Mouse (Mus musculus) embryo, embryonic 10.5 days (tissue): Measurements from ENCODE around the gene Runx1.

ENCODE experiments used
- DNase-seq: peaks from one replicate; pipeline ENCODE4 v3.0.0-alpha.2; 2015; ENCODE audit warnings: low spot score

The Runx1 gene

DNA sequence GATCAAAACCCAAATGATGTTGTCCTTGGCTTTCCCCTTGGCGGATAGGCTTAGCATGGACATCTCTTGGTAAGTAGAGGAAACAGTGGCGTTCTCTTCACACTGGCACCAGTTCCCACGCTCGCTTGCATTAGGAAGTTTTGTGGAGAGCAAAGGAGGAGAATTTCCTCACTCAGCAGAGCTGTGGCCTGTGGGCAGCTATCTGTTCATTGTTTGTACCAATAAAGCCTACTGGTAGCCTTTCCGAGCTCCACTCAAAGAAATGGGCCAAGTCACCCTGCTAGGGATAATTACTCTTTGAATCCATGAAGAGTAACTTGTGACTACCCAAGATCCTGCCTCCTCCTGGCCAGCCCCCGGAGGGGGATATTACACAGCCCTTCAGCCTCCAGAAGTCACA is 734 bp upstream of the Runx1 start:
- DNase-seq, result no peak

DNA sequence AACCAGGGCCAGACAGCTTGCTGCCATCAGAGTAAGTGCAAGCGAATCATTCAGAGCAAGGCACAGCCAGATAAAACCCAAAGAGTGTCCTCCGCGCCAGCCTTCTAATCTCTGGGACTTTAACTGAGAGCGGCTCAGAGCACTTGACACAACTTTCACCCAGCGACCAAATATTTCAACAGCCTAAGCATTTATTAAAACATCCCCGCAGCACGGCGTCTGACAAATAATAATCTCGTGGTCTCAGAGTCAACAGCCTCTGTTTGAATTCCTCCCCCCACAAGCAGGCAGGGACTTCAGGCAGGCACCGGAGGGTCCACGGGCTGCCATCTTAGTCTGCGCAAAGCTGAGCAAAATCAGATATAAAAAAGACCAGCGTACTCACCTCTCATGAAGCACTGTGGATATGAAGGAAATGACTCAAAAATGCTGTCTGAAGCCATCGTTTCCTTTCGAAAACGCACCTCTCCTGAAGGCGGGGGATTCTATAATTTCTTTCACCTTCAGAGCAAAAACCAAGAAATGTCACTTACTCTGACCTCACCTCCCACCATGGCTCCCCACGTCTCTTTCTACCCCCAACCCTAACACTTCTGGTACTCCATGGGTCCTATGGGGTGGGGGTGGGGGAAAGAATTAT is 625 bp downstream of the Runx1 start:
- no peak for DNase-seq

DNA sequence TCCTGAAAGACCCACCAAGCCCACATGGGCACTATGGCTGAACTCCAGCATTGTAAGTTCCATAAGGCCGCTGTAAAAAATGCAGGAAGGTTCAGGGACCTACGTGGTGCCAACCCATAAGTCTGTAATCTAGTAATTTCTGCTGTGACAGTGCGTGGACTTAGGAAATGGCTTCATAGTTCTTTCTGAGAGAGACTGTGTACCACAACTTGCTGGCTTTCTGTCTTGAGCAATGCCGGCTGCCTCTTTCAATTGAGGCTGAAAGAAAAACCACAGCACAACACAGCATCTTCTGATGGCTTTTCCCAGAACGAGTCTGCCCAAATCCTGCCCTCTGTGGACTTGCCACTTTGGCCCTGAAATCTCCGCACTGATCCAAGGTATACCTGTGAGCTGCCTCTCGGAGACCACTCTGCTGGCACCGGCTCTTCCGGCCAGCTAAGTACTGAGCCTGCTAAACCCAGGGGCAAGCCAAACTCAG is 1.2 kb downstream of the Runx1 start:
- no peak for DNase-seq

DNA sequence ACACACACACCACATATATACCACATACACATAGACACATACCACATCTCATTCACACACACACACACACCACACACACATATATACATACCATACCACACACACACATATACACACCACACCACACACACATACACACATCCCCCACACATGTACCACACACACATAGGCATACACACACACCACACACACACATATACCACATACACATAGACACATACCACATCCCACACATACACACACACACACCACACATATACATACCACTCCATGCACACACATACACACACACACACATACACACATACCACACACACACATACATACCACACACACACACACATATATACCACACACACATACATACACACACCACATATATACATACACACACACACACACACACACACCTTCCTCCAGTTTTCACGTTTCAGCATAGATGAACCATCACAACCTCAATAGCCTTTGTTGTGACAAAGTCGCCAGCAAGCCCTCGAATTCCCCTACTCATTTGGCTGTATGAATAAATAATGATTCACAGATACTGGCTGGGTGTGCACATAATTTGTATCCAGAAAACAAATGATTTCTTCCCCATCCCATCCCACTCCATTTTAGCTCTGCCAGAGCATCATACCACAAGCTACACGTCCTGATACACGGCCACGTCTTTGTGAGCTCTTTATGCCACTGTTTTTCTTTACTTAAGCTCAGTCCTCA is 1.8 kb downstream of the Runx1 start:
- no peak for DNase-seq

DNA sequence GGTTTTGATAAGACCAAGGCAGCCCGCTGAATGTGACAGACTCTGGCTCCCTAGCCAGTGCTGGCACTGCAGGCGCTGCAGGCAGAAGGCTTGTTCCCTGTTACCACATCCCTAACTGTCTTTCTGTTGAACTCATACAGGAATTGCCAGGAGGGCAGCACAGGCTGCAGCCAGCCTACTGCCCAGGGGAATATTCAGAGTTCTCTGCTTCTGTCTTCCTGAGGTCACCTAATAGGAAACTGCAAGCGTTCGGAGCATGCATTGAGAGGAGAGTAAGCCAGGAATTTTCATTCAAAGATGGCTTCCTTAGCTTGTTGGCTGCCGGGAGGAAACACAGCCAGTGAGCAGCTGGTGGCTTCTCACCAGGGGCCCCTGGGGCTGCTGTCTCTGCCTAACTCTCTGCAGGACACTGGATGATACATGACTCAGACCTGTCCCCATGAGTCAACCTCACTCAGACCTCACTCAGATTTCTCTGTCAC is 2.5 kb downstream of the Runx1 start:
- DNase-seq, result no peak

DNA sequence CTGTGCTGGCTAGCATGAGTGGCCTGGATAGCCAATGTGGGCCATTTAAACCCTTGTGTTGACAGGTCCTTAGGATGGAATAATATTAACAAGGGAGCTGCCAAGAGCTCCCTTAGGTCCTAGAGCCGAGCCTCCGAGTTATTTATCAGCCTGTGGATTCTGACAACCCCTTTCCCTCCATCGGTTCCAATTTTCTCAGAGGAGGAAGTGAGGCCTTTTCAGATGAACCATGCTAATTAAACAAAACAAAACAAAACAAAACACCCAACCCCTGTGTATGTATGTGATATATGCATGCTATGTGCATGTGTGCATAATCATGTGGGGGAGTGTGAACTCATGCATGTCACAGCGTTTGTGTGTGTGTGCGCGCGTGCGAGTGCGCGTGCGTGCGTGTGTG is 3.3 kb downstream of the Runx1 start:
- DNase-seq, result no peak

DNA sequence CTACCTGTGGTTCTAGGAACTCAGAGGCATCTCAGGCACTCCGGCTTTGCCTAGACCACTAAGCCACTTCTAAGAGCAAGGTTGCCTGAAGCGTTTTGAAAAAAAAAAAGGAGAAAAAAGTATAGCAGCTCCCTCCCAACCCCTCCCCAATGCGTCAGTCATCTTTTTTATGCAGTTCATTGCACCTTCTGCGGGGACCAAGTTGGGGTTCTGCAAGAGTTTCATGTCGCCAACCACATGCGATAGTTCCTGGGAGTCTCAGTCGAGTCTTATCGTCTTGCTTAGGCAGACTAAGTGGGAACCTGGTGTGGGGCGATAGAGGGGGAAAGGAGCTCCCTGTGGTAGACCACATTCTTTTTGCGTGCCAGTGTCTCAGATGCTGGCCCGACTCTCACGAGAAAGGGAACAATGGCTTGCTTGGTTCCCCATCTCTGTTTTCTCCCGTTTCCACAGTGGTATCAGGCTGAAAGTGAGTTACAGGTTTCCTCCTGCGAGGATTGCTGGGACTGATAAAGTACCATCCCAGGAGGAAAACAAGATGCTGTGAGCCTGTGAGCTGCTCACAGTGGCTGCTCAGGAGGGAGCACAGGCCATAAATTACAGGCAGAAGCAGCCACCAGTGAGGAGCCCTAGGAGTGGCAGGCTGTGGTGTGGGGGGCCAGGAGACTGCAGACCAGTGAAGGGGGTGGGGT is 3.9 kb downstream of the Runx1 start:
- DNase-seq, result no peak

DNA sequence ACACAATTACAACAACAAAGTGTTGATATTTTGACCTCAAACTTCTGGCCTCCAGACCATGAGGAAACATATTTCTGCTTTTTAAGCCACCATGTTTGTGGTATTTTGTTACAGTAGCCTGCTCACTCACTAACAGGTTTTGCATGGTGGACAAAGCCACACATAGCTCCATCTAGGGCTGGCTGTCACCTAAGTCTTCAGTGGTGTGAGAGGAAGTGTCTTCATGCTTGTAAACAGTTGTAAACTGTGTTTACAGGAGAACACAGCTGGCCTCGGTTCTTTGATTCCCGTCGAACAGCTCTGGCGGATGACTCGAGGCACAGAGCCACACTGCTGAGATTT is 4.4 kb downstream of the Runx1 start:
- DNase-seq, result no peak

DNA sequence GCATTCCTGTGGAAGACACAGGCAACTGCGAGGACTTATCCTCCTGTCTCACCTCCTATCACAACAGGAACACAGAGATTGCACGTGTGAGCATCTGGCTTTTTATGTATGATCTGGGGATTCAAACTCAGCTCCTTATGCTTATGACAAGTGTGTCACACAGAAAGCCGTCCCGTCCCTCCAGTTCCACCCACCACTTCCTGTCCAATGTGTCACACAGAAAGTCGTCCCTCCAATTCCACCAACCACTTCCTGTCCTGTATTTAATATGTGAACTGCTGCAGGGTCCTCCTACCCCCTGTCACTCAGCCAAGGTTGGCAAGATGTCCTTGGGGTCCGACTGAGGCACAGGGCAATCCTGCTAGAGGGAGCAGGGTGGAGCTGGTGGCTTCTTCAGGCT is 5.5 kb downstream of the Runx1 start:
- no peak for DNase-seq

DNA sequence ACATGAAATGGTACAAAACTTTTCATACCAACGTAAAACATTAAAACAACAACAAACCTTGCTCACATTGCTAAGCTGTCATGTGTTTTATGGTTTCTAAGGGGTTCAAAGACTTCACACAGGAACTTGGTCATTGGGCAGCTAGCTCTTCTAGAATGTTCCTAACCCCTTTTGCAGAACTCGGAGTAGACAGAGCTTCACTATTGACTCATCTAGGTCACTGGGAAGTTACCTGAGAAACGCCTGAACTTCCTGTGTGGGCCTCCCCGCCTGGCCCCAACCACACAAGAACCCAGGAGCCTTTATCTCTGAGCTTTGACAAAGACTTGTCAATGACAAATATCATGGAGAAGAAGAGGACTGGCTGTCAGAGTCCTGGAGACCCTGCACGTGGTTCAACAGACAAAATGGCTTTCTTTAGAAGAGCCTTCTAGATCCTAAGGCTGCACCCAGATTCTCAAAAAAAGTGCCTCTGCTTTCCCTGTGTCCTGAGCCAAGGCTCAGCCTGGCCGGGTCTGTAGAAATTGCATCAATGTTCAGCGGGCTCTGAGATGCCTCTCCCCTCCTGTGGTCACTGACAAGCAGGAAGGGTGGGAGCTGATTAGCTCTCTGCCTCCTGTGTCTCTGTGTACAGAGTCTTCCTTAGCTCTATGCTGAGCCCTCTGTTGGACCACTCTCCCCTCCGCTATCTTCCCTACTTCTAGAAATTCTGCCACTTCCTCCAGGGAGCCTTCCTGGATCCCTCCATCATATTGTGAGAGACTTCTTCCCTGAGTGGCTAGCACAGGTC is 7.3 kb downstream of the Runx1 start:
- DNase-seq, result no peak

DNA sequence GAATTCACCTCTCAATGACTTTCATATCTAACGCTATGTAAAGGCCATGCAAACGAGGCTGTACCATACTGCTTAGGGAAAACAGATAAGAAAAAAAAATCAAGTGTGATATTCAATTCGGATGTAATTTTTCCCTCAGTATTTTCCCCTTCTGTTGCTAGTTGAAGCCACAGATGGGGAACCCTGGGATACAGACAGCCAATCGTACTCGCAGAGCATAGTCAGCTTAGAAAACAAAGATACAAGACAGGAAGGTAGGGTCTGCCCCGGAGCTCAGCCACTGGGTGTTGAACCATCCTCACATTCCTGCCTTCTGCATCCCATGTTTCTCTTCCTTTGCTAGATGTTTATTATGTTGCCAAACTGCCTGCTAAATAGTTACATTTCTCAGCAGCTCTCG is 9.9 kb downstream of the Runx1 start:
- no peak for DNase-seq

DNA sequence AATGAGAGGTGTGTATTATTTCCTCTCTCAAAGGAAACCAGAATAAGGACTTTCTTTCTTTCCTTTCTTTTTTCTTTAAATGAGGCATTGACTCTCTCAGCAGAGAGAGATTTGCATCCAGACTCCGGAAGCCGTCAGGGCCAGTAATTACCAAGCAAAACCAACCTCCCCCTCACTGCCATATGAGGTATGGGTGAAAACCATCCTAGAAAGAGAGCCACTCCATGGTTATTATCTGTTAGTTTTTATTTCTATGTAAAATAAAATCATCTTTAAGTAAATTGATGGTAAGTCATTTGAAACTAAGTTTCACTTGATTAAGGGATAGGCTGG is 10.8 kb downstream of the Runx1 start:
- DNase-seq, result no peak

DNA sequence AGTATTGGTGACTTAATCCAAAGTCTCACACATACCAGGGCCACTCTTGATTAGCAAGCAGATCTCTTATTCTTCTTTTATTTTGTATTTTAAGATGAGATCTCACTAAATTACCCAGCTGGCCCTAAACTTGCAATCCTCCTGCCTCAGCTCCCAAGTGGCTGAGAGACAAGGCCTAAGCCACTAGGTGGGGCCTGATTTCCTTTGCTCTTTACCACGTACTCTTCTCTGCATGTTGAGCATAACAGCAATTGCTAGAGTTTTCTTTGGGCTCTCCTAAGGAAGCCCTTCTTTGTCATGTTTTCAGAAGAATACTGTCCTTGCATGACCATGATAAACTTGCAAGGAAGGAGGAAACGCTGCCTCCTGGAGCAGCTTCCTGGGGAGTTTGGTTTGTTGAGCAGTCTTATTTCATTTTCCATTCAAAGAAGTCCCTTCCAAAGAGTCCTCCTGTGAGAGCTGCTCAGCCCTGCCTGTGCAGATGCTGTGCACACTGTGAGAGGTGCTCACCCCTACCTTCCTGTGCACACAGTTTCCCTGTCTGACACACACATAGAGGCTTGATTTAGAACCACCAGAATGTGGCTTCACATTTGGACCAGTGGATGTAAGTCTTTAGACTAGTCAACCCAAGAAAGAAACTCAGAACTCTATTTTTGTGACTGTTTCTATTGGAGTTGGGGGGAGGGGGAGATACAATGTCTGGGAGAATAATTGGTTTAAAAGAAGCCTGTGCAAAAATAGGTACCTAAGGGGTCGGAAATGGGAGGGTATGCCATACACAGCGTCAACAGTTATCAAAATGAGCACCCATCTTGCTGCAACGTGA is 11.4 kb downstream of the Runx1 start:
- no peak for DNase-seq

DNA sequence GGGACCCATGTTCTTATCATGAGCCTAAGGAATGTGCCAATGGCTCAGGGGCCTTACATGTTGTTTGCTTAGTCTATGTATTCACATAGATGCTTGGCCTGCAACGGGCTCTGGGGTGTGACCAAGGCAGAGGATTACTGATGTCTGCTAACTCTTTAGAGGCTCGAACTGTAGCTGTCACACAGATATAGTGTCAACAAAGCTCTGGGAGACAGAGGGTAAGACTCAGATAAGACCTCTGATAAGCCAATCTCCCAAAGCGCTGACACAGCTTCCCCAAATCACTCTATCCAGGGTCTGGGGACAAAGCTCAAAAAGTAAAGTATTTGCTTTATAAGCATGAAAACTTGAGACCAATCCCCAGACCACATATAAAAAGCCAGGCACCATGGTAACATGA is 13.5 kb downstream of the Runx1 start:
- DNase-seq, result no peak

DNA sequence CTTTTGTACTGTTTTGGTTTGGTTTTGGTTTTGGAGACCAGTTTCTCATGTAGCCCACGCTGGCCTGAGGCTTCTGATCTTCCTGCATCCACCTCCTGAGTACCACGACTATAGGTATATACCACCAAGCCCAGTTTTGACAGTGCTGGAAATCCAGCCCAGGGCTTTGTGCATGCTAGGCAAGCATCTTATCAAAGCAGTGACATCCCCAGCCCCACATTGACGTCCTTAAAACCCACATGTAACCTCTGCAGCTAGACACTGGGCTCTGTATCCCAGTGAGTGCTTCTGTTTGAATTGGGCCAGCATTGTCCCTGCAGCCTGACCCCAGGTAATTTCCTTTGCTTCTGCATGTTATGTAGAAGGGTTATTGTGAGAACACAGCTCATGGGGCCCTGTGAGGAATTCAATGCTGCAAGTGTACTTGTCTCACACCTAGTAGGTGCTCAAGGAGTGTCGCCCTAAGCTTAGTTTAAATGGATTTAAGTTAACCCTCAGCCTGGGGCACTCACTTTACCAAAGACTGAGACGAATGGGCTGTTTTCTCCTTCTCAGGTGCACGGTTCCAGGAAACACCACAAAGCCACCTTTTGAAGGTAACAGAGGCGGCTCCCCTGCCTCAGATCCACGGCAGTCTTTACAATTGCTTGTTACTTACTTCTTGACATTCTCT is 15.2 kb downstream of the Runx1 start:
- DNase-seq, result no peak

DNA sequence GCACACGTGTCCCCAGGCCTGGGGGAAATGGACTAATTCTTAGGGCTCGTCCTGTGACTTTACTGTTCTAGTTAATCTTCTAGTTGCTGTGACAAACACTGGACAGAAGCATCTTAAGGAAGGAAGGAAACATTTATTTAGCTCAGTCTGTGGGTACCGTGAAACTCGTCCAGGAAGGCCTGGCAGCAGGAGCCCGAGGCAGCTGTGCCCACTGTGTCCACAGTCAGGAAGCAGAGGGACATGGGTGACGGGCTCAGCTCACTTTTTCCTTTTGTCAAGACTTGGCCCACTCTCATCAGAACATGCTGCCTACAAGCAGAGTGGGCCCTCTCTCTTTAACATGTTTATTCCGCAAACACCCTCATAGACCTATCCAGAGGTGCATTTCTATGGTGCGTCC is 18.2 kb downstream of the Runx1 start:
- no peak for DNase-seq

DNA sequence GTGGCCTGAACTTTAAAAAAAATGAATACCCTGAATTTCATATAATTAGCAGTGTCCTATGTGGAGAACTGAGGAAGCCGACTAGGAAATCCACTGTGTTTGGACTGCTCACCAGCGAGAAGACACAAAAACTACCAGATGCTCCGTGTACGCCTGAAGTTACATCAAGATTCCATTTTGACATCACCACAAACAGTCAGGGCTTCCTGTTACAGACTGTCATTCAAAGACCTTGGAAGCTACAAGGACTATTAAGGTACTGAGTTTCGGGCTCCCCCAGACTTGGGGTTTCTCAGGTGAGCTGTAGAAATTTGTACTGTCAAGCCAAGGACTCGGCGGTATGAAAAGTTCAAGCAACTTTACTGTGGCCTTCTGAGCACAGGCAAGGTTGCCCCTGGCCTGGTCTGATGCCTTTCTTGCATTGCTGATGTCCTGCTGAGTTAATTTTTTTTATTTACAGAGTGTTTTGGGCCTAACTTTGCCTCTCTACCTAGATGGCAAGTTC is 22.8 kb downstream of the Runx1 start:
- DNase-seq, result no peak

DNA sequence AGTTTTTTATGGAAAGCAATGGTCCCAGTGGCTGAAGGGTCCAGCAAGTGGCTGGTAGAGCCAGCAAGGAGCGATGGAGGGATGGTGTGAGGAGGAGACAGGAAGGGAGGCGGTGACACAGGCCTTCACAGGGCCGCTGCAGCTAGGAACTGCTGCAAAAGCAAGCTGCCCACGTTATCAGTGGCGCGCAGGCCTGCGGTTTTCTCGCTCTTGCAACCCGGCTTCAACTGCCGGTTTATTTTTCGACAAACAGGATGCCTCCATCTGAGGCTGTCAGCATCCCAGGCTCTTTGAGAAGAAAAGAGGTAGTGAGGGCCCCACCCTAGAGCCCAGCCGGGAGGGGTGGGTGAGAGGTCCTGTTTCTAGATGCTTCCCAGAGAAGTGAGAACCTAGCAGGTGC is 24.4 kb downstream of the Runx1 start:
- no peak for DNase-seq

DNA sequence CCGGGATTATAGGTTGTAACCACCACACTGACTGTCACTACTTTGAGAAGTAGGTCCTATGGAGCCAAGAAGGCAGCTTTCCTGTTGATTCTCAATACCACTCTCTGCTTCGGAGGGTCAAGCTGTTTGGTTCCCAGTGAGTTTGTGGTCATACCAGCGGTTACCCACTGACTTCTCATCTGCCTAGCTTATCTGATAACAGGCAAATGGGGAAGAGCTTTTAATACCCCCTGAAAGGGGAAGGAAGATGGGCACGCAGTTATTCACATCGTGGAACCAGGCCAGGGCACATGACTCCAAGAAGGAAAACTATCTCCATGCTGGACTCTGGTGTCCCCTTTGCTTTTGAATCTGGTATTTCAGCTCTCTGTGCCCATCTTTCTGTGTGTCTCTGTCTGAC is 25.1 kb downstream of the Runx1 start:
- DNase-seq, result no peak

DNA sequence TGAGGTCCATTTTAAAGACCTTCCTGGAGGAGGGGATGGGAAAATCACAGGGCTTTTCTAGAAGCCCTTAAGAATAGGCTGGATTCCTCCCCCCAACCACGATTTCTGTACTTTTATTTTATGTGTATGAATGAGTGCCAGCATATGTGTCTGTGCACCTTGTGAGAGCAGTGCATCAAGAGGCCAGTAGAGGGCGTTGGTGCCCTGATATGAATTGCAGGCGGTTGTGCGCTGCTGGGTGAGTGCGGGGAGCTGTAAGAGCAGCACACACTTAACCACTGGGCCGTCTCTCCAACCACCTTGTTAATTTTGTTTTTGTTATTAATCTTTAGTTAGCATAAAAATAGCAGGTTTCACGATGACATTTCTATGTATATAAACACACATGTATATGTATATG is 26.0 kb downstream of the Runx1 start:
- DNase-seq, result no peak

DNA sequence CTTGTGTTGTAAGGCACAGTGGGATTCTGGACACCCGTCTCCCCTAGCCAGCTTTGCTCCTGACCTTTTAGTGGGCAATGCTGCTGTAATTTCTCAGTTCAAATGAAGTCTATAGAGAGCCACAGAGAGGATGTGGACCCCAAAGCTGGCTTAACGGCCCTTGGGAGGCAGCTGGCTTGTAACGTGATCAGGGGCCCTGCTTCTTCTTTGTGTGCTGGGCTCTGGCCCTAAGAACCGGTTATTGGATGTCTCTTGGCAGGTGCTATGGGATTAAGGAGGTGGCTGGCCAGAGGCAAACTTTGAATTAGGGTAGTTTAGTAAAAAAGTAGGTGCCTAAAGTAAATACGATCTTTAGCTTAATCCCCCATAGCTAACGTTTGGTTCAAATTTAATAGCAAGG is 31.8 kb downstream of the Runx1 start:
- no peak for DNase-seq
